Mouse (Mus musculus): ENCODE data around the gene Scoc. TPM values are rescaled to one million over a fixed set of nuclear protein-coding genes. Genes with fewer than 3 reads are reported as not detected.
A peak's percentile ranks its signal among the peaks of the same experiment; 100 is the strongest.

The Scoc gene
- total and polyA plus RNA-seq, 3 experiments, result 14.7 to 29.5 TPM; not detected in 1

DNA sequence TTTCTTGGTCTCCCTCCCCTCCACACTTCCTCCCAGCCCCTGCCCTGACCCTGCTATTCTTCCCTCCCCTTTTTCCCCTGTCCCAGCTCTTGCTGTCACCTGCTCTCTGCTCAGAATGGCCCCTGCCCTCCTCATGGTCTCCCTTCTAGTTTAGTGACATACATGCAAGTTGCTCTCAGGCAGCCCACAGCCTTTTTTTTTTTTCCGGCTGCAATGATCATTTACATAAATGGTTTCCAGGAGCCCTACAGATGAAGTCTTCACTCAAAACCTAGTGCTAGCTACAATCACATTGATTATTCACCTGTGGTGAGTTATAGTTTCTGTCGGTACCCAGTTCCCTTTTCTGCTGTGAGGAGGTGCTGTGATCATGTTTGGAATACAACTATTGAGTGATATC lies 77.2 kb downstream of the Scoc start:
- TF ChIP-seq MYB (IDR thresholded peaks at IDR 0.05; ENCODE audit: low read depth, low read length) (no peak), TBP (IDR thresholded peaks at IDR 0.05; ENCODE audit: low read depth, low read length) (no peak), ZMIZ1 (IDR thresholded peaks at IDR 0.05; ENCODE audit: low read depth, low read length) (no peak), EP300 (IDR thresholded peaks at IDR 0.05; ENCODE audit: low read depth in 1 of 2, low read length in 2 of 2) (no peak), MAFK (IDR thresholded peaks at IDR 0.05; ENCODE audit: borderline replicate concordance, low read depth, low read length) (no peak), ZNF384 (IDR thresholded peaks at IDR 0.05; ENCODE audit: low read depth, low read length) (no peak), USF2 (IDR thresholded peaks at IDR 0.05; ENCODE audit: borderline replicate concordance in 1 of 2, insufficient read depth in 1 of 2, low read depth in 1 of 2, low read length in 2 of 2) (no peak), SMC3 (IDR thresholded peaks at IDR 0.05; ENCODE audit: low read depth, low read length) (no peak), CHD1 (IDR thresholded peaks at IDR 0.05; ENCODE audit: low read depth, low read length) (no peak), POLR2AphosphoS2 (IDR thresholded peaks at IDR 0.05; ENCODE audit: low read length) (no peak), NRF1 (IDR thresholded peaks at IDR 0.05; ENCODE audit: insufficient read depth, low read depth, low read length, poor library complexity, severe bottlenecking) (no peak), POLR2A (IDR thresholded peaks at IDR 0.05; ENCODE audit: control insufficient read depth in 1 of 2, insufficient read depth in 1 of 2, low read depth in 1 of 2, low read length in 2 of 2, poor library complexity in 1 of 2) (no peak), NELFE (IDR thresholded peaks at IDR 0.05; ENCODE audit: low read depth, low read length) (no peak), RCOR1 (IDR thresholded peaks at IDR 0.05; ENCODE audit: low read depth, low read length) (no peak), MYC (IDR thresholded peaks at IDR 0.05; ENCODE audit: low read depth, low read length) (no peak), GABPA (IDR thresholded peaks at IDR 0.05; ENCODE audit: low read depth, low read length) (no peak), TCF12 (IDR thresholded peaks at IDR 0.05; ENCODE audit: low read depth, low read length) (no peak), MAX (IDR thresholded peaks at IDR 0.05; ENCODE audit: low read length) (no peak)
- Histone ChIP-seq H3K9me3 (replicated peaks; ENCODE audit: insufficient read depth, low read length) (no peaks in the 10 kb centered on the region), H3K9ac (ENCODE audit: control insufficient read depth, low read depth, low read length, poor library complexity, severe bottlenecking) (no peak overlapping the region), H3K4me3 (ENCODE audit: control insufficient read depth in 1 of 2, insufficient read depth in 1 of 2, low read depth in 2 of 2, low read length in 2 of 2) (no peak overlapping the region), H3K27me3 (ENCODE audit: control insufficient read depth in 1 of 2, insufficient read depth in 2 of 2, low read length in 2 of 2) (no peaks in the 10 kb centered on the region; a peak in 1 of 4 replicates), H3K79me2 (ENCODE audit: control insufficient read depth, insufficient read depth, low read length, poor library complexity) (no peaks in the 10 kb centered on the region), H3K4me1 (ENCODE audit: control insufficient read depth in 1 of 2, insufficient read depth in 2 of 2, low read length in 2 of 2) (no peaks in the 10 kb centered on the region), H3K27ac (ENCODE audit: control insufficient read depth, low read depth, low read length) (no peak overlapping the region), H3K36me3 (ENCODE audit: control insufficient read depth in 1 of 2, insufficient read depth in 2 of 2, low read length in 2 of 2) (no peaks in the 10 kb centered on the region)
- no peak for DNase-seq (ENCODE audit: low read depth, low spot score)

DNA sequence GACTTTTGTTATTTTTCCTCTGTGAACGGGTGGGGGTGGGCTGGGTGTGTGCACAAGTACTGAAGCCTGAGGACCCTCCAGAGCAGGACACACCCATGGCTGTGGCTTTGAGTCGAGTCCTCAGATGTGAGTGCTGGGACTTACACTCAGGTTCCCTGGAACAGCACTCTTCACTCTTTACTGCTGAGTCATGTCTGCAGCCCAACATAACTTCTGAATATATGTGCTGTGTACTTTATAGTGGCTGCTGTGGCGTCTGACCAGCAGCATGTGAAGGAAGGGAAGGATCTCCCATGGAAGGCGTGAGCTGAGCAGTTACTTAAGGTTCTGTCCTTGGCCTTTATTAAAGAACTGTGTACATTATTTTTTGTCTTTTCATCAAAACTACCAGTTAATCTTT lies 78.0 kb downstream of the Scoc start:
- Histone ChIP-seq H3K4me1 (ENCODE audit: control insufficient read depth in 1 of 2, insufficient read depth in 2 of 2, low read length in 2 of 2) (no peaks in the 10 kb centered on the region), H3K9me3 (replicated peaks; ENCODE audit: insufficient read depth, low read length) (no peaks in the 10 kb centered on the region), H3K27me3 (ENCODE audit: control insufficient read depth in 1 of 2, insufficient read depth in 2 of 2, low read length in 2 of 2) (no peaks in the 10 kb centered on the region; a peak in 2 of 4 replicates), H3K9ac (ENCODE audit: control insufficient read depth, low read depth, low read length, poor library complexity, severe bottlenecking) (no peak overlapping the region), H3K4me3 (ENCODE audit: control insufficient read depth in 1 of 2, insufficient read depth in 1 of 2, low read depth in 2 of 2, low read length in 2 of 2) (no peak overlapping the region), H3K36me3 (ENCODE audit: control insufficient read depth in 1 of 2, insufficient read depth in 2 of 2, low read length in 2 of 2) (no peaks in the 10 kb centered on the region), H3K27ac (ENCODE audit: control insufficient read depth, low read depth, low read length) (no peak overlapping the region), H3K79me2 (ENCODE audit: control insufficient read depth, insufficient read depth, low read length, poor library complexity) (no peaks in the 10 kb centered on the region)
- TF ChIP-seq MAFK (IDR thresholded peaks at IDR 0.05; ENCODE audit: borderline replicate concordance, low read depth, low read length) (no peak), MYB (IDR thresholded peaks at IDR 0.05; ENCODE audit: low read depth, low read length) (no peak), RAD21 (IDR thresholded peaks at IDR 0.05; ENCODE audit: low read depth, low read length) (no peak), MAZ (IDR thresholded peaks at IDR 0.05; ENCODE audit: low read depth, low read length) (no peak), TAL1 (IDR thresholded peaks at IDR 0.05; ENCODE audit: low read length) (no peak), GABPA (IDR thresholded peaks at IDR 0.05; ENCODE audit: low read depth, low read length) (no peak), POLR2A (IDR thresholded peaks at IDR 0.05; ENCODE audit: control insufficient read depth in 1 of 2, insufficient read depth in 1 of 2, low read depth in 1 of 2, low read length in 2 of 2, poor library complexity in 1 of 2) (no peak), SMC3 (IDR thresholded peaks at IDR 0.05; ENCODE audit: low read depth, low read length) (no peak), GATA1 (IDR thresholded peaks at IDR 0.05; ENCODE audit: low read depth, low read length) (no peak), UBTF (IDR thresholded peaks at IDR 0.05; ENCODE audit: borderline replicate concordance, insufficient read depth, low read depth, low read length) (no peak), USF2 (IDR thresholded peaks at IDR 0.05; ENCODE audit: borderline replicate concordance in 1 of 2, insufficient read depth in 1 of 2, low read depth in 1 of 2, low read length in 2 of 2) (no peak), SIN3A (IDR thresholded peaks at IDR 0.05; ENCODE audit: low read length) (no peak), ETS1 (IDR thresholded peaks at IDR 0.05; ENCODE audit: low read depth, low read length) (no peak), ZKSCAN1 (IDR thresholded peaks at IDR 0.05; ENCODE audit: low read depth, low read length) (no peak)
- peak; percentile 6 for DNase-seq (ENCODE audit: low read depth, low spot score)

Measured in MEL (cell line).